Mouse (Mus musculus) right cerebral cortex, postnatal 14 days (tissue): ENCODE data around the gene Ptrh1.

Experiments
- DNase-seq: peaks from one replicate; pipeline ENCODE4 v3.0.0; 2022

The Ptrh1 gene

DNA sequence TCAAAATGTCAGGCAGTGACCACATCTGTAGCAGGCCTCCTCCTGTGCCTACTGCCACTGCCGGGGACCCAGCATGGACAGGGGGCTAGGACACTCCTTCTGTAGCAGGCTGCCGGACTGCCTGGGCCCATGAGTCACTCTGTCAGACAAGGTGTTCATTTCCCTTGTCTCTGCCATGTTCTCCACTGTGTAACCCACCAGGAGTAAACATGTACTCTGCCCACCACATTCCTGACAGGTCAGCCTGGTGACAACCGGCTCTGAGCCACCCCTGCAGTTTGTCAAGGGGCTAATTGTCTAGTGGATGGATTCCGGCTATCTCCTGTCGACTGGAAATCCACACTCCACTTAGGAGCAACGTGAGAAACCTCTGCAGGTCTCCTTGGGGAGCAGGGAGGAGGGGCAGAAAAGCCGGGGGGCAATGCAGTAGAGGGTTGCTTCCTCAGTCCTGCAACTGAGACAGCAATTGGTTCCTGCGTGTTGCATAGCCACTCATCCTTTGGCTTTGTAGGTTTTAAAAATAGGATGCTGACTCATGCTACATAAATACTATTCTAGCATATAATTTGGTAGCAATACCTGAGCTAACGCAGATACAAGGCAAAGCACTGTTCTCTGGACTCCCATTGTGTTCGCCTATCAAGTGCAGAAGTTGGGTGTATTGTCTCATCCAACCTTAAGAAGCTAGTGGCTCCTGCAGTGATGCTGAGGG lies 22.8 kb downstream of the Ptrh1 start:
- no peak for DNase-seq

DNA sequence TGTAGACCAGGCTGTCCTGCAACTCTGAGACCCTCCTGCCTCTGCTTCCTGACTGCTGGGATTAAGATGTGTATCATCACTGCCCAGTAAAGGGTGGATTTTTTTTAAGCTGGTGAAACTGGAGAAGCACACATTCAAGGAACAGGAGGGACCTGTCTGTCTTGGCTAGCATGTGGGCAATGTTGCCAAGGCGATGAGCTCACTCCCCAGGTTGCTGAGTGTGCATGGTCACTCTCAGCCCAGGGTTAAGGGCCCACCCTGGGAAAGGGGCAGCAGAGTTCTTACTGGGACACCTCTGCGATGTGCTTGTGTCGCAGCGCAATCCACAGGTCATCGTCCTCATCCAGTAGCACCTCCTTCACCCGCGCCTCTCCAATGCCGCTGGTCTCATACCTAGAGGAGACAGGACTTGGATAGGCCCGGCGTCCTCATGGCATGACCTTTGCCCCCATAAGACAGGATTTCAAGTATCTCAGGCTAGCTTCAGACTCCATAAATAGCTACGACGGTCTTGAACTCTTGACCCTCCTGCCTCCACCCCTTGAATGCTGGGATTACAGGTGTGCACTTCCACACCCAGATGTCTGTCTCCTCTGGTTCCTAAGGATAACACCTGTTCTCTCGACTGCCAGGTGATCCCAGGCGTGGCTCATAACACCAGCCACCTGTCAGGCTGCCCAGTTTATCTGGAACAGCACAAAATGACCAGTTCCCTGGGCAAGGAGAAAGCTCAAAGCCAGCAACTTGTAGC lies 33.4 kb downstream of the Ptrh1 start:
- DNase-seq: no peak

GRCm38 (mm10) chr2:32811959-32812358 lies 36.4 kb downstream of the Ptrh1 start:
- DNase-seq: no peak

- DNase-seq: no peak
Observed at GRCm38 (mm10) chr2:32816497-32816896, 40.9 kb downstream of the Ptrh1 start.

DNA sequence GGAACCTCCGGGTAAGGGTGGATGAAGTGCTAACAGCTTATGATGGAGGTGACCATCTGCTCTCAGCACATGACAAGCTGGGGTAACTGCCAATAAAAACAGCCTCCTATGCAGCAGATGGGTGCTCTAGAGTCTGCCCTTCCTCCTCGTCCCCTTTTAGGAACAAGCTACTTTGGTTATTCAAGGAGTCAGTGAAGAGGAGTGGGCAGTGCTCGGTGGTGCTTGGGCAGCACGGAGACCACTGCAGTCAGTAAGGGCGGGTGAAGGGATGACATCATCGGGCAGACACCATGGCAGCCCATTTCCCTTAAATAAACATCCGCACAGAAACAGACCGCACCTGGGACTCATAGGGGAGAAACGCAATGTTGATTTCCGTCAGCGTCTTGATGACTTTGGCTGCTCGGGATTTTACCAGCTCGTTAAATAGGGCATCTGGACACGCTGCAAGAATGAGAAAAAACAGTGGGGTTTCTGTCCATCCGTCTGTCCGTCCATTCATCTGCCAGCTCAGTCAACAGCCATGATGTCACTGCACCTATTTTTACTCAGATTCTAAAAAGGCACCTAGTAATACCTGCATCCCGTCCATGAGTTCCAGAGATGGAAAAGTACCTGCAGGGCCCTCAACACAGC lies 41.5 kb downstream of the Ptrh1 start:
- peak; percentile 31 for DNase-seq

DNA sequence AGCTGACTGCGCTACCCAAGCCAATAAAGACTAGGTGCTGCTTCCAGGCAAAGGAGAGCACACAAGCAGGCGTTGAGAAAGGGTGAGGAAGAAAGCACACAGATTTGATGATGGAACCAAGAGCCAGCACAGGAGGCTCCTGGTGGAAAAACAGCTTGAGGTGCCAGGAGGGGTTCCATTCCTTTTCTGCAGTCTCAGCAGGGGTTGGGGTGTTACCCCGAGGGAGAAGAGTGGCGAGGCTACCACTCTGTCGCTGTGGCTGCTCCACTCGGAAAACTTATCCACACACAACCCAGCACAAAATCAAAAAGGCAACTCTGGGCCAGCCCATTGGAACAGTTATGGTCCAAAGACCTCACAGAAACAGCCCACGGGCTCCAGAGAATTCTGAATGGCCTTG lies 42.0 kb downstream of the Ptrh1 start:
- no peak for DNase-seq

DNA sequence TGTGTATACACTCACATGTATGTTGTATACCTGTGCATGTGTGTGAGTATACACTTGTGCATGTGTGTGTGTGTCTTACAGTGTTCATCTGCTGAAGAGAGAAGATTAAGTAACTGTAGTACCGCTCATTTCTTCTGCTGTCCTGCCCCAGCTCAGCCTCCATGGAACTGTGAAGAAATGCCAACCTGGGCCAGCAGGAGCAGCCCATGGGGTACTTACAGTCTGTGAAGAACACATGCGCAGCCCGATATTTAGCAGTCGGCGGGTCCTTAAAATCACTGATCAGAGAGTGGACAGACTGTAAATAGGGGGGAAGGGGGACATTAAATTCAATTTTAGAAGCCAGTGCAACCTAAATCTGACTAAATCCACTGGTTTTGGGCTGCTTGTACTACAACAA lies 42.6 kb downstream of the Ptrh1 start:
- DNase-seq: no peak

- no peak for DNase-seq
Observed at GRCm38 (mm10) chr2:32821041-32821802, 45.6 kb downstream of the Ptrh1 start.

- DNase-seq: no peak
Observed at GRCm38 (mm10) chr2:32822643-32823042, 47.1 kb downstream of the Ptrh1 start.

- no peak for DNase-seq
Observed at GRCm38 (mm10) chr2:32823153-32823552, 47.6 kb downstream of the Ptrh1 start.

DNA sequence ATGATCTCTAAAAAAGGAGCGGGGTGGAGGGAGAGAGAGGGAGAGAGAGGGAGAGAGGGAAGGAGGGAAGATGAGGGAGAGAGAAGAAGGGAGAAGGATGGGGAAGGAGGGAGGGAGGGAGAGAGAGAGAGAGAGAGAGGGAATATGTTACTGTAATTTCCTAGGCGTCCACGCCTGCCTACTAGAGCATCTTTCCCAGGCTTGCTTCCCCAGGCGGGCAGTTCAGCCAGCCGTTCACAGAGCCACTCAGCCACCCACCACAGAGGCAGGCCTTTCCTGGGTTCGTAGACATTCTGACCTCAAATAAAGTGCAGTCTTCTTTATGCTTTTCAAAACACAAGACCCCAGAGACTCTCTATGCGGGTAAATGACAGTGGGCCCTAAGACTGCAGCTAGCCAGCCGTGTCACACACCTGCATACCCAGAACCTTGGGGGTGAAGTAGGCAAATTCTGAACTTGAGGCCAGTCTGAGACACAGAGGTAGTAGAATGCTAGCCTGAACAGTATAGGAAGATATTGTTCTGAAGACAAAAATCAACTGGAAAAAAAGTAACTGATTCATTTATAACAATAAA lies 48.1 kb downstream of the Ptrh1 start:
- no peak for DNase-seq

- DNase-seq: no peak
Observed at GRCm38 (mm10) chr2:32824181-32824580, 48.6 kb downstream of the Ptrh1 start.

DNA sequence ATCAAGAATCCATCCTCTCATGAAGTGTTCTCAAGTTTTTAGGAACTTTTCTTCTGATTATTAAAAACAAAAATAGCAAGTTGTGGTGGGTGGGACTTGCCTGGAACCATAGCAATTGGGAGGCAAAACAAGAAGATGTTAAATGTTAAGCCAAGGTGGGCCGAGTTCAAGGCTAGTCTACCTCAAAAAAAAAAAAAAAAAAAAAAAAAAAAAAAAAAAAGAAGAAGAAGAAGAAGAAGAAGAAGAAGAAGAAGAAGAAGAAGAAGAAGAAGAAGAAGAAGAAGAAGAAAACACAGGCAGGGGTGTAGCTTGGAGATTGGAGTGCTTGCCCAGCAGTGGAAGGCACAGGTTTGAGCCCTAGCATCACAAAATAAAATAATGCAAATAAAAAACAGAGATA lies 49.2 kb downstream of the Ptrh1 start:
- DNase-seq: no peak

- DNase-seq: no peak
Observed at GRCm38 (mm10) chr2:32825796-32826195, 50.2 kb downstream of the Ptrh1 start.
